Mouse (Mus musculus): ENCODE measurements at regions not wholly inside any gene's neighbourhood (a gene's known extent, or its start where the extent isn't known, plus 50 kb on each side); places are given as distances from the start of the nearest gene placed in this dataset.

GRCm38 (mm10) chr8:25332120-25332607, 508.0 kb upstream of the Adam5 start:
- DNase-seq, result no peak

GRCm38 (mm10) chr8:25331161-25331776, 507.1 kb upstream of the Adam5 start:
- no peak for DNase-seq

- DNase-seq, result no peak
Measured at GRCm38 (mm10) chr8:25329791-25330190, 505.6 kb upstream of the Adam5 start.

- no peak for DNase-seq
Measured at GRCm38 (mm10) chr8:25328318-25328717, 504.1 kb upstream of the Adam5 start.

GRCm38 (mm10) chr8:25326930-25327329, 502.8 kb upstream of the Adam5 start:
- no peak for DNase-seq

GRCm38 (mm10) chr8:25326257-25326656, 502.1 kb upstream of the Adam5 start:
- no peak for DNase-seq

- no peak for DNase-seq
Measured at GRCm38 (mm10) chr8:25324731-25325130, 500.6 kb upstream of the Adam5 start.

GRCm38 (mm10) chr8:25323643-25324420, 499.7 kb upstream of the Adam5 start:
- DNase-seq, result no peak

- no peak for DNase-seq
Measured at GRCm38 (mm10) chr8:25316383-25316782, 492.2 kb upstream of the Adam5 start.

GRCm38 (mm10) chr8:25311811-25312533, 487.8 kb upstream of the Adam5 start:
- DNase-seq, result no peak

- DNase-seq, result no peak
Measured at GRCm38 (mm10) chr8:25307956-25308355, 483.8 kb upstream of the Adam5 start.

GRCm38 (mm10) chr8:25307511-25307910, 483.3 kb upstream of the Adam5 start:
- DNase-seq, result no peak

GRCm38 (mm10) chr8:25306769-25307491, 482.8 kb upstream of the Adam5 start:
- no peak for DNase-seq
